Mouse (Mus musculus) layer of hippocampus, postnatal 14 days (tissue): Measurements from ENCODE around the gene Olfr95. TPM values are rescaled to one million over a fixed set of nuclear protein-coding genes. Genes with fewer than 3 reads are reported as not detected.

Experiments used
- total RNA-seq, 2 experiments: library from RNA; stranded (reverse); gene quantifications; 2 replicates each; pipeline ENCODE4 v1.2.3; 2021

Gene Olfr95
- total RNA-seq, 2 experiments from 2014 or later = not detected

Other genes with a start within 250 kb of the Olfr95 start
- not detected for gene 2410137M14Rik, start 231.9 kb downstream of the Olfr95 start, total RNA-seq
- gene H2-M5, start 223.6 kb downstream of the Olfr95 start, total RNA-seq = 1 to 10 TPM; 2.1 to 3.0 TPM
- gene Zfp57, start 212.0 kb downstream of the Olfr95 start, total RNA-seq = 10 to 100 TPM; 33.4 to 34.3 TPM
- gene Mog, start 189.7 kb downstream of the Olfr95 start, total RNA-seq = 10 to 100 TPM; 56.9 to 66.4 TPM
- gene Gabbr1, start 167.2 kb downstream of the Olfr95 start, total RNA-seq = 100 to 1,000 TPM; 609 to 643 TPM
- gene Olfr90, start 124.6 kb downstream of the Olfr95 start, total RNA-seq = under 1 TPM in 1 of 2 experiments, not detected in 1; 0.12 TPM
- gene Olfr91, start 114.8 kb downstream of the Olfr95 start, total RNA-seq = not detected
- not detected for gene Olfr92, start 93.0 kb downstream of the Olfr95 start, total RNA-seq
- gene Olfr93, start 51.6 kb downstream of the Olfr95 start, total RNA-seq = not detected
- gene Ubd, start 19.2 kb downstream of the Olfr95 start, total RNA-seq = not detected
- gene Olfr94, start 12.1 kb downstream of the Olfr95 start, total RNA-seq = not detected
- not detected for gene Olfr96, start 7.0 kb upstream of the Olfr95 start, total RNA-seq
- gene Olfr97, start 24.2 kb upstream of the Olfr95 start, total RNA-seq = not detected
- not detected for gene Olfr98, start 50.6 kb upstream of the Olfr95 start, total RNA-seq
- gene H2-M3, start 57.1 kb upstream of the Olfr95 start, total RNA-seq = 1 to 10 TPM; 2.2 to 2.5 TPM
- gene Olfr99, start 70.3 kb upstream of the Olfr95 start, total RNA-seq = not detected
- gene Olfr101, start 91.2 kb upstream of the Olfr95 start, total RNA-seq = not detected
- gene Olfr102, start 103.9 kb upstream of the Olfr95 start, total RNA-seq = not detected
- not detected for gene Olfr103, start 126.6 kb upstream of the Olfr95 start, total RNA-seq
- gene Olfr104-ps, start 146.5 kb upstream of the Olfr95 start, total RNA-seq = not detected
- not detected for gene Olfr105-ps, start 165.9 kb upstream of the Olfr95 start, total RNA-seq
- gene Olfr106-ps, start 177.3 kb upstream of the Olfr95 start, total RNA-seq = not detected
- gene Olfr107, start 186.1 kb upstream of the Olfr95 start, total RNA-seq = under 1 TPM in 1 of 2 experiments, not detected in 1; 0.10 TPM
- not detected for gene Olfr108, start 232.4 kb upstream of the Olfr95 start, total RNA-seq
- gene Olfr109, start 245.8 kb upstream of the Olfr95 start, total RNA-seq = not detected